Mouse (Mus musculus) C2C12 (cell line): ENCODE measurements around the gene Uspl1.

ENCODE experiments used
- CTCF ChIP-seq: IDR thresholded peaks from one replicate; pipeline ENCODE4 v1.5.1; 2011; ENCODE audit not compliant: control insufficient read depth, insufficient read depth, insufficient read length
- MYOD1 ChIP-seq: IDR thresholded peaks from one replicate; pipeline ENCODE4 v1.6.1; 2011; ENCODE audit warnings: low read depth; ENCODE audit not compliant: control insufficient read depth, insufficient read length
- USF1 ChIP-seq: IDR thresholded peaks from one replicate; pipeline ENCODE4 v1.6.1; 2011; ENCODE audit warnings: low read depth, mild to moderate bottlenecking, control low read depth, moderate library complexity

GRCm38 (mm10) chr5:149178095-149178494, 6.1 kb upstream of the Uspl1 start:
- TF ChIP-seq CTCF = no peak
- TF ChIP-seq USF1 = no peak
- no peak for TF ChIP-seq MYOD1
